Mouse (Mus musculus) urinary bladder, adult 2 months (tissue): ENCODE data around the gene Tjp1. TPM values are rescaled to one million over a fixed set of nuclear protein-coding genes. Genes with fewer than 3 reads are reported as not detected.

Source experiments
- DNase-seq: peaks from one replicate; pipeline ENCODE4 v3.0.0; 2022; ENCODE audit warnings: low spot score
- polyA plus RNA-seq: library from polyadenylated mRNA; depleted of rRNA; stranded (reverse); fragments of >200 nt; gene quantifications from 2 replicates; pipeline ENCODE4 v1.2.3, GENCODE M21; 2012

Gene Tjp1
- polyA plus RNA-seq, 1 experiment, result 71.6 TPM

GRCm38 (mm10) chr7:65489195-65489594, 38.4 kb downstream of the Tjp1 start:
- DNase-seq, result no peak

GRCm38 (mm10) chr7:65486259-65486681, 41.3 kb downstream of the Tjp1 start:
- peak; percentile 30 for DNase-seq

- DNase-seq, result no peak
Measured at GRCm38 (mm10) chr7:65484170-65484778, 43.3 kb downstream of the Tjp1 start.

GRCm38 (mm10) chr7:65482216-65482615, 45.4 kb downstream of the Tjp1 start:
- DNase-seq, result no peak

- no peak for DNase-seq
Measured at GRCm38 (mm10) chr7:65472048-65472447, 55.5 kb downstream of the Tjp1 start.

GRCm38 (mm10) chr7:65471406-65471805, 56.2 kb downstream of the Tjp1 start:
- no peak for DNase-seq

- DNase-seq, result no peak
Measured at GRCm38 (mm10) chr7:65470214-65470613, 57.4 kb downstream of the Tjp1 start.

GRCm38 (mm10) chr7:65469666-65470065, 57.9 kb downstream of the Tjp1 start:
- DNase-seq, result peak; percentile 44

- no peak for DNase-seq
Measured at GRCm38 (mm10) chr7:65468191-65468590, 59.4 kb downstream of the Tjp1 start.

GRCm38 (mm10) chr7:65467306-65468021, 60.1 kb downstream of the Tjp1 start:
- DNase-seq, result no peak

GRCm38 (mm10) chr7:65466137-65466536, 61.4 kb downstream of the Tjp1 start:
- DNase-seq, result no peak

GRCm38 (mm10) chr7:65464518-65465037, 63.0 kb downstream of the Tjp1 start:
- DNase-seq, result no peak

GRCm38 (mm10) chr7:65463438-65463837, 64.1 kb downstream of the Tjp1 start:
- DNase-seq, result no peak

- DNase-seq, result no peak
Measured at GRCm38 (mm10) chr7:65461412-65461811, 66.2 kb downstream of the Tjp1 start.

GRCm38 (mm10) chr7:65460196-65460595, 67.4 kb downstream of the Tjp1 start:
- no peak for DNase-seq

GRCm38 (mm10) chr7:65456031-65456430, 71.5 kb downstream of the Tjp1 start:
- DNase-seq, result no peak

- DNase-seq, result no peak
Measured at GRCm38 (mm10) chr7:65455208-65455607, 72.4 kb downstream of the Tjp1 start.

GRCm38 (mm10) chr7:65454269-65454668, 73.3 kb downstream of the Tjp1 start:
- no peak for DNase-seq

GRCm38 (mm10) chr7:65452246-65452645, 75.3 kb downstream of the Tjp1 start:
- no peak for DNase-seq

GRCm38 (mm10) chr7:65450158-65450557, 77.4 kb downstream of the Tjp1 start:
- no peak for DNase-seq

GRCm38 (mm10) chr7:65441505-65441904, 86.1 kb downstream of the Tjp1 start:
- DNase-seq, result no peak

GRCm38 (mm10) chr7:65439518-65439917, 88.1 kb downstream of the Tjp1 start:
- DNase-seq, result no peak

- DNase-seq, result no peak
Measured at GRCm38 (mm10) chr7:65438146-65438545, 89.4 kb downstream of the Tjp1 start.
